Mouse (Mus musculus): ENCODE results near the gene Clec12b.

- TF ChIP-seq POLR2A (IDR thresholded peaks at IDR 0.05; ENCODE audit: low read depth, low read length) (no peak), CTCF (conservative IDR thresholded peaks at IDR 0.05; ENCODE audit: insufficient read depth, insufficient read length, low read depth, low read length) (no peak)
These were observed 674 bp downstream of the Clec12b start for GRCm38 (mm10) chr6:129385000-129385399.

All from kidney, adult 2 months (tissue).